Mouse (Mus musculus) lung, adult 2 months (tissue): ENCODE data around the gene Ppa2. TPM values are rescaled to one million over a fixed set of nuclear protein-coding genes. Genes with fewer than 3 reads are reported as not detected.

ENCODE experiments used
- DNase-seq: peaks from one replicate; pipeline ENCODE4 v3.0.0; 2022
- H3K4me1 ChIP-seq: fragments of 200-500 bp; 2 replicates; pipeline ENCODE4 v1.6.1; 2011; ENCODE audit warnings: low read length; ENCODE audit not compliant: control insufficient read depth, insufficient read depth
- H3K4me3 ChIP-seq: fragments of 200-500 bp; replicated peaks from 2 replicates; pipeline ENCODE3; 2011; ENCODE audit warnings: low read depth, mild to moderate bottlenecking, control low read depth, low read length; ENCODE audit errors: extremely low read depth
- CTCF ChIP-seq: fragments of 200-500 bp; IDR thresholded peaks from 2 replicates; pipeline ENCODE4 v1.5.1; 2011; ENCODE audit warnings: mild to moderate bottlenecking, low read length, control low read depth; ENCODE audit not compliant: insufficient read depth
- POLR2A ChIP-seq: fragments of 200-500 bp; IDR thresholded peaks from 2 replicates; pipeline ENCODE4 v1.6.1; 2011; ENCODE audit warnings: low read depth, mild to moderate bottlenecking, control low read depth, low read length, borderline replicate concordance; ENCODE audit errors: extremely low read depth
- WGBS: fragments of 180-500 bp; shearing (Covaris S2); methylation state at CpG from one replicate; pipeline ENCODE4 v1.1.7; 2018; 5-methylcytosine and 5-hydroxymethylcytosine counted together
- polyA plus RNA-seq: library from polyadenylated mRNA; depleted of rRNA; stranded (reverse); fragments of >200 nt; gene quantifications from 2 replicates; pipeline ENCODE4 v1.2.3, GENCODE M21; 2012

Gene Ppa2
- polyA plus RNA-seq, 1 experiment = 34.6 TPM

GRCm38 (mm10) chr3:133338851-133339356, 29.0 kb downstream of the Ppa2 start:
- Histone ChIP-seq H3K4me1 (no peaks in the 10 kb centered on the region), H3K4me3 (no peak overlapping the region)
- WGBS = 66% methylated on average over 9 of the region's 9 CpGs
- DNase-seq = no peak
- no peak for TF ChIP-seq POLR2A
- no peak for TF ChIP-seq CTCF

- no peaks in the 10 kb centered on the region for H3K4me1 ChIP-seq
- TF ChIP-seq CTCF (no peak), POLR2A (no peak)
- H3K4me3 ChIP-seq = no peak overlapping the region
- 35% methylated on average over 11 of the region's 11 CpGs for WGBS
- DNase-seq = no peak
Measured at GRCm38 (mm10) chr3:133339411-133339823, 29.5 kb downstream of the Ppa2 start.

DNA sequence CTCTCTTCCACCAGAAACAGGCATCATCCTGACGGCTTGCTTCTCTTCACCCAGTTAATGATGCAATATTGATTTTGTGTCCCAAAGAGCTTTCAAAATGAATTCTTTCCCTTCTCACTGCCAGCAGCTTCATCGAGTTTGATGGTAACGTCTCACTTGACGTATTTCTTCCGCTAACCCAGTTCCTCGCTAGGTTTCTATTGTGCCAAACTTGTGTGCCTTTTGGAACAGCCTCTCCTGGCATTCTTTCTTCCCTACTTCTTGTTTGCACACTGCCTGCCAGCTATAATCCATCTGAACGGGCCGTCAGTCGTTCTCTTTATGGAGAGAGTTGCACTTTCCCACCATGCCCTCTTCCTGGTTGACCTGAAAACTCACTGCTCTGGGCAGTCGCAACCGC, 31.2 kb downstream of the Ppa2 start:
- Histone ChIP-seq H3K4me3 (no peak overlapping the region), H3K4me1 (no peaks in the 10 kb centered on the region)
- TF ChIP-seq CTCF (no peak), POLR2A (no peak)
- DNase-seq = no peak
- 62% methylated on average over 11 of the region's 11 CpGs for WGBS

GRCm38 (mm10) chr3:133347535-133347934, 37.6 kb downstream of the Ppa2 start:
- no peak for TF ChIP-seq POLR2A
- no peak for TF ChIP-seq CTCF
- H3K4me3 ChIP-seq = no peak overlapping the region
- peaks cover 2% of the 10 kb centered on the region; the same call in 1 of the 2 replicates for H3K4me1 ChIP-seq
- WGBS = 34% methylated on average over 7 of the region's 7 CpGs
- DNase-seq = no peak

GRCm38 (mm10) chr3:133348847-133349246, 38.9 kb downstream of the Ppa2 start:
- TF ChIP-seq CTCF = no peak
- no peak for TF ChIP-seq POLR2A
- Histone ChIP-seq H3K4me3 (no peak overlapping the region), H3K4me1 (peaks cover 2% of the 10 kb centered on the region; the same call in 1 of the 2 replicates)
- 86% methylated on average over 2 of the region's 2 CpGs for WGBS
- DNase-seq = no peak

- no peak for DNase-seq
- 84% methylated on average over 6 of the region's 6 CpGs for WGBS
Measured at GRCm38 (mm10) chr3:133357426-133357974, 47.6 kb downstream of the Ppa2 start.

GRCm38 (mm10) chr3:133357977-133358376, 48.1 kb downstream of the Ppa2 start:
- TF ChIP-seq CTCF = no peak
- no peak for TF ChIP-seq POLR2A
- no peak for DNase-seq
- Histone ChIP-seq H3K4me1 (no peaks in the 10 kb centered on the region), H3K4me3 (no peak overlapping the region)

More at GRCm38 (mm10) chr3:133357426-133357974, 47.6 kb downstream of the Ppa2 start:
- Histone ChIP-seq H3K4me1 (no peaks in the 10 kb centered on the region), H3K4me3 (no peak overlapping the region)
- no peak for TF ChIP-seq CTCF
- no peak for TF ChIP-seq POLR2A

GRCm38 (mm10) chr3:133361406-133361805, 51.5 kb downstream of the Ppa2 start:
- DNase-seq = no peak
- 90% methylated on average over 1 of the region's 1 CpGs for WGBS
- no peak for TF ChIP-seq CTCF
- TF ChIP-seq POLR2A = no peak
- Histone ChIP-seq H3K4me3 (no peak overlapping the region), H3K4me1 (no peaks in the 10 kb centered on the region)

DNA sequence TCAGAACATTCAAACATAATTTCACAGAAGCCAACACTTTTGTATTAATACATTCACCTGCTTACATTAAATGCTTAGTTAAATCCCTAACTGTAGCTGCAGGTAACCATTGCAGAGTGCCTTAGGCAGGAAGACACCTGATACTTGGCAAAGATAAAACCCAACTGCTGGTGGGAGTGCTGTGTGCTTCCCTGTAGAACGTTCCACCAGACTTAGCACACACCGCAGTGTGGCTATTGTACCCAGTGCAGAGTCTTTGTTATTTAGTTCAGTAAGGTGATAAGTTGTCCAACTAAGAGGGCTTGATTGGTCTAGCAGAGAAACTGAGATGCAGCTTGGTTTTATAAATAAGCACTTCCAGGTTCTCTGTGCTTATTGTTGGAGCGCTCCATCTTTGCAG, 54.2 kb downstream of the Ppa2 start:
- Histone ChIP-seq H3K4me1 (no peaks in the 10 kb centered on the region), H3K4me3 (no peak overlapping the region)
- TF ChIP-seq CTCF (no peak), POLR2A (no peak)
- DNase-seq = no peak
- 87% methylated on average over 3 of the region's 3 CpGs for WGBS

DNA sequence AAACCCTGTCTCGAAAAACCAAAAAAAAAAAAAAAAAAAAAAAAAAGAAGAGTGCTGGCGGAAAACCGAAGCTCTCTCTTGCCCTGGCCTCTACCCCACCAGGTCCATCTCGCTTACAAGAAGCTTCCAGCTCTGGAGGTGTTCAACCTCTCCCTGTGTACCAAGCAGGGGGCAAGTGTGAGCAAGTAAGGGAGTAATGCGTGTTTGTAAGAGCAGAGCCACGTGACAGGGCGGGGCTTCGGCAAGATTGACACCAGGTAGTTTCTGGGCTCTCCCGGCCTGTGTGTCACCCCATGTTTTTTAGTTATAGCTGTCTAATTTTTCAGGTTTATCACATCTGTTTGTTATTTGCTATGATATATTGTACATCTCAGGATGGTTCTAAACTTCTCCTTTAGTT, 56.2 kb downstream of the Ppa2 start:
- DNase-seq = no peak
- Histone ChIP-seq H3K4me1 (no peaks in the 10 kb centered on the region), H3K4me3 (no peak overlapping the region)
- TF ChIP-seq CTCF (no peak), POLR2A (no peak)
- 89% methylated on average over 9 of the region's 9 CpGs for WGBS
